Comparison of ENCODE assay signal across 14 mouse cellular contexts in the genomic region with DNA sequence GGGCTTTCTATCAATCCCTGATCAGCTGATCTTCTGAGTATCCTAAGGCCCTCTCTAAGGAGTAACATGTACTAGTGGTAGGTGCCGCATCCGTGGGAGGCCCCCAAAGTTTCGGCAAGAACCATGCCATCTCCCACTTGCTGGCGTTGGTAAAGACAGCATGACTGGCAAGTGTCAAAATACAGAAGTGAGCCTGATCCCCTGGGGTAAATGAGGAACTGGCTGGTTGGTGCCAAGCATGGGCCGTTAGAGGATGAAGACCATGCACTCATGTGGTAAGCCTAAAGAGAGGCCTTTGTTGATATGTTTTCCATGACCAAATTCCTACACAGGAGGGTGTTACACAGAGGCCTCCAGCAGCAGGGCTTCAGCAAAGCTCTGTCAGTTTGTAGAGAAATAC.
DNase-seq lines count a peak whose midpoint lies in the region; ATAC-seq and TF ChIP-seq lines count a peak whose summit lies in the region.
"Had no signal": no experiment of that assay in that cellular context is flagged by ENCODE, and none has a peak within 500 bp of the region (broad histone marks: within the 10 kb centered on the region; RNA-seq: fewer than 3 reads in every experiment).

No protein-coding gene starts in this region.

- H3K36me3 ChIP-seq in CH12.LX (replicated peaks in 1 of 2; ENCODE audit: control insufficient read depth in 1 of 2, insufficient read depth in 1 of 2, low read length in 1 of 2): no peaks in the 10 kb centered on the region
- H3K36me3 ChIP-seq: kidney, embryonic 15.5 days; liver, embryonic 15.5 days; midbrain, embryonic 12.5 days had no signal

- no peak overlapping the region for H3K27ac ChIP-seq in CH12.LX (ENCODE audit: insufficient read depth, low read depth)
- H3K27ac ChIP-seq: forebrain, embryonic 13.5 days; kidney, embryonic 15.5 days; liver, embryonic 15.5 days; midbrain, embryonic 12.5 days had no signal

- TF ChIP-seq EP300 in CH12.LX (IDR thresholded peaks at IDR 0.05; ENCODE audit: low read length): peak; percentile 39; the same call in 1 of the 2 replicates

- TF ChIP-seq RAD21 in CH12.LX (IDR thresholded peaks at IDR 0.05; ENCODE audit: low read depth, low read length): no peak

- H3K9me3 ChIP-seq in CH12.LX (replicated peaks; ENCODE audit: low read length): no peaks in the 10 kb centered on the region
- H3K9me3 ChIP-seq: forebrain, embryonic 13.5 days; kidney, embryonic 15.5 days; liver, embryonic 15.5 days; midbrain, embryonic 12.5 days had no signal

- no peak overlapping the region for H3K4me2 ChIP-seq in CH12.LX (ENCODE audit: insufficient read depth, low read depth, poor library complexity, severe bottlenecking)
- H3K4me2 ChIP-seq: forebrain, embryonic 13.5 days; kidney, embryonic 15.5 days; liver, embryonic 15.5 days; midbrain, embryonic 12.5 days had no signal

- intact Hi-C loops in left cerebral cortex, postnatal 25 days (cut with DNase I): loop anchor here (5.0 kb wide), 2 partner anchors 88 to 167 kb away; no protein-coding TSS in a partner anchor

- TF ChIP-seq CTCF in CH12.LX (conservative IDR thresholded peaks at IDR 0.05 in 1 of 2, IDR thresholded peaks at IDR 0.05 in 1 of 2; ENCODE audit: low read depth in 2 of 2, low read length in 2 of 2): no peak

- no peak for TF ChIP-seq POLR2A in CH12.LX (IDR thresholded peaks at IDR 0.05; ENCODE audit: low read depth, low read length)

- peak; percentile 71 for ATAC-seq in granulocyte monocyte progenitor cell, adult 5-6 weeks (replicated peaks; ENCODE audit: poor library complexity, severe bottlenecking)
- ATAC-seq: forebrain, embryonic 13.5 days; inflammation-experienced regulatory T-cells, adult 6 months had no signal

- dilution Hi-C loops in CH12.LX (cut with MboI; ENCODE audit: extremely low pct_ligation_motif_present, extremely low pct_unique_long_range_greater_than_20kb, low sequenced_read_pairs): no loop called here

- DNase-seq in left cerebral cortex, adult 11 months (ENCODE audit: low spot score): peak; percentile 19
- DNase-seq in left cerebral cortex, postnatal 25 days (ENCODE audit: low spot score in 2 of 2): no peak
- DNase-seq in CH12.LX (ENCODE audit: extremely low read depth): peak; percentile 68
- peak; percentile 43 to 53 for DNase-seq in spleen, adult 18-20 months
- DNase-seq in T-cell, adult 2 months (ENCODE audit: low spot score): no peak
- no peak for DNase-seq in ovary, postnatal 14 days (ENCODE audit: low spot score)
- DNase-seq: adrenal gland, adult 2 months; thymus, adult 18-20 months had no signal

- peaks cover 13 to 72% of the 10 kb centered on the region in 2 experiments for H3K4me1 ChIP-seq in CH12.LX (ENCODE audit: control insufficient read depth in 1 of 2, insufficient read depth in 2 of 2)

- no peak overlapping the region for H3K9ac ChIP-seq in CH12.LX (ENCODE audit: insufficient read depth, low read depth)
- H3K9ac ChIP-seq: forebrain, embryonic 13.5 days; kidney, embryonic 15.5 days; liver, embryonic 15.5 days; midbrain, embryonic 12.5 days had no signal

- H3K27me3 ChIP-seq in CH12.LX (replicated peaks): no peaks in the 10 kb centered on the region
- H3K27me3 ChIP-seq: forebrain, embryonic 13.5 days; kidney, embryonic 15.5 days; liver, embryonic 15.5 days; midbrain, embryonic 12.5 days had no signal

- in situ Hi-C loops in CH12.LX (cut with MboI; ENCODE audit: low pct_ligation_motif_present, low pct_unique_long_range_greater_than_20kb, low sequenced_read_pairs): loop anchor here (5.0 to 10.0 kb wide), 2 partner anchors 158 to 261 kb away; no protein-coding TSS in a partner anchor

- no peak overlapping the region for H3K4me3 ChIP-seq in CH12.LX (replicated peaks in 1 of 3; ENCODE audit: low read depth in 2 of 3, low read length in 2 of 3, poor library complexity in 1 of 3)
- H3K4me3 ChIP-seq: forebrain, embryonic 13.5 days; kidney, embryonic 15.5 days; liver, embryonic 15.5 days; midbrain, embryonic 12.5 days had no signal

- no peaks in the 10 kb centered on the region for H3K79me2 ChIP-seq in CH12.LX (replicated peaks; ENCODE audit: control insufficient read depth, extremely low read depth, insufficient read depth, poor library complexity, severe bottlenecking)

TF ChIP-seq in CH12.LX, 34 proteins besides CTCF, POLR2A, EP300 and RAD21:
- TF ChIP-seq PAX5 (IDR thresholded peaks at IDR 0.05; ENCODE audit: low read length) (no peak), RCOR1 (conservative IDR thresholded peaks at IDR 0.05; ENCODE audit: low read depth, low read length) (no peak), GABPA (IDR thresholded peaks at IDR 0.05; ENCODE audit: insufficient replicate concordance, low read depth, low read length) (no peak), UBTF (IDR thresholded peaks at IDR 0.05; ENCODE audit: low read depth, low read length) (no peak), MAZ (IDR thresholded peaks at IDR 0.05; ENCODE audit: low read depth, low read length) (no peak), NRF1 (IDR thresholded peaks at IDR 0.05; ENCODE audit: low read depth, low read length) (no peak), SMC3 (IDR thresholded peaks at IDR 0.05; ENCODE audit: low read depth, low read length) (no peak), MYC (IDR thresholded peaks at IDR 0.05; ENCODE audit: low read depth, low read length) (0 out of 2 replicates have a peak, but pooled peaks have one; percentile 16), SIN3A (IDR thresholded peaks at IDR 0.05; ENCODE audit: low read length) (no peak), TCF12 (IDR thresholded peaks at IDR 0.05; ENCODE audit: low read depth, low read length) (no peak), MAFK (IDR thresholded peaks at IDR 0.05; ENCODE audit: insufficient replicate concordance, low read length) (no peak), MAX (IDR thresholded peaks at IDR 0.05; ENCODE audit: low read length) (peak; percentile 34; the same call in 1 of the 2 replicates), POLR2AphosphoS2 (IDR thresholded peaks at IDR 0.05; ENCODE audit: low read depth, low read length) (no peak), USF2 (conservative IDR thresholded peaks at IDR 0.05; ENCODE audit: low read depth, low read length) (no peak)

Comparison
In these comparisons a context has a peak if more than half of its experiments do, and no peak if none do; other contexts are left out.
1. DNase-seq: peak in left cerebral cortex, adult 11 months (single experiment), CH12.LX (single experiment) and spleen, adult 18-20 months (2 of 2); none in left cerebral cortex, postnatal 25 days (0 of 2), T-cell, adult 2 months (single experiment) and ovary, postnatal 14 days (single experiment).